Mouse (Mus musculus) olfactory bulb, adult 2 months (tissue): ENCODE measurements around the gene Atp4b. TPM values are rescaled to one million over a fixed set of nuclear protein-coding genes. Genes with fewer than 3 reads are reported as not detected.

Experiments
- H3K27ac ChIP-seq: fragments of 200-500 bp; 2 replicates; pipeline ENCODE4 v1.5.1; 2012; ENCODE audit warnings: low read depth, low read length; ENCODE audit not compliant: insufficient read depth
- H3K4me1 ChIP-seq: fragments of 200-500 bp; 2 replicates; pipeline ENCODE4 v1.6.1; 2012; ENCODE audit warnings: low read length; ENCODE audit not compliant: control insufficient read depth, insufficient read depth
- H3K4me3 ChIP-seq: fragments of 200-500 bp; 2 replicates; pipeline ENCODE4 v1.5.1; 2012; ENCODE audit warnings: mild to moderate bottlenecking, low read depth, low read length, moderate library complexity; ENCODE audit not compliant: insufficient read depth
- CTCF ChIP-seq: fragments of 200-500 bp; IDR thresholded peaks from 2 replicates; pipeline ENCODE4 v1.5.1; 2012; ENCODE audit warnings: low read depth, mild to moderate bottlenecking, low read length, moderate library complexity; ENCODE audit not compliant: insufficient read depth
- POLR2A ChIP-seq: fragments of 200-500 bp; IDR thresholded peaks from 2 replicates; pipeline ENCODE4 v1.6.1; 2012; ENCODE audit warnings: mild to moderate bottlenecking, low read depth, low read length, moderate library complexity; ENCODE audit not compliant: insufficient read depth
- WGBS: fragments of 180-500 bp; shearing (Covaris S2); methylation state at CpG from one replicate; pipeline ENCODE4 v1.1.7; 2018; 5-methylcytosine and 5-hydroxymethylcytosine counted together
- polyA plus RNA-seq: library from polyadenylated mRNA; stranded (reverse); fragments of >200 nt; gene quantifications from 2 replicates; pipeline ENCODE4 v1.2.4, GENCODE M21; 2012; ENCODE audit warnings: low replicate concordance; ENCODE audit not compliant: missing spikeins, insufficient read depth, insufficient read length

The Atp4b gene
- polyA plus RNA-seq, 1 experiment: not detected

DNA sequence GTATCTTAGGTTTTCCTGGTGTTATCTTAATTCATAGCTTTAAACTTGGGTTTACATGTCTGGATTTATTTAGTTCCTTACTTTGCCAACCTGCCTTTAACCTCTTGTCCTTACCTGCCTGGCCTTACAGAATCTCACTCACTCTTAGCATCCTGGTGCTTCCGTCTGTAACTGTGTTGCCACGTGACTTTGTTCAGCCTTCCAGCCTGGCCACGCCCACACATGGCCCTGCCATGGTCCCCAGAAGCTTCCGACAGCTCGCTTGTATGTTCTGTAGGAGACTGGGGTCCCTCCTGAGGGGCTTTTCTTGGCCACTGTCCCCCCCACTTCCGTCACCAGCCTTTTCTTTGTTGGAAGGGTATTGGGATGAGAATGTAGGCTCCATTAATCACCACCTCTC lies 40.4 kb downstream of the Atp4b start:
- no peak overlapping the region for H3K27ac ChIP-seq
- H3K4me1 ChIP-seq: peaks cover 29% of the 10 kb centered on the region
- no peak for TF ChIP-seq POLR2A
- no peak for TF ChIP-seq CTCF
- 79% methylated on average over 6 of the region's 6 CpGs for WGBS
- no peak overlapping the region for H3K4me3 ChIP-seq

DNA sequence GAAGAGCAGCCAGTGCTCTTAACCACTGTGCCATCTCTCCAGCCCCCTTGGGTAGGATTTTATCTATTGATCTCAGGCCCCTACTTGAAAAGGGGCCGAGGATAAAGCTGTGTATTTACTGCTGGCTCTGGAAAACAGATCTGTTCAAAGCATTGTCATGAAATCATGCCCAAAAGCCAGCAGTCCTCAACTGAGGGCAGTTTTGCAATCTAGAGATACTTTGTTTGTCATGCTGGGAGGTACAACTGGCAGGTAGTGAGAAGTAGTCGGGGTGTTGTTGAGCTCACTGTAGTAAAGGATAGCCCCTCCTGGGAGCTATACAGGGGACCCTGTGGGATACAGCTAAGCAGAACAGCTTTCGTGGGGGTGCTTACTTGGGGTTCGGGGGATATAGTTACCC lies 42.7 kb downstream of the Atp4b start:
- H3K4me1 ChIP-seq: peaks cover 35% of the 10 kb centered on the region
- H3K27ac ChIP-seq: no peak overlapping the region
- TF ChIP-seq POLR2A (no peak), CTCF (no peak)
- H3K4me3 ChIP-seq: no peak overlapping the region
- 85% methylated on average over 4 of the region's 4 CpGs for WGBS

DNA sequence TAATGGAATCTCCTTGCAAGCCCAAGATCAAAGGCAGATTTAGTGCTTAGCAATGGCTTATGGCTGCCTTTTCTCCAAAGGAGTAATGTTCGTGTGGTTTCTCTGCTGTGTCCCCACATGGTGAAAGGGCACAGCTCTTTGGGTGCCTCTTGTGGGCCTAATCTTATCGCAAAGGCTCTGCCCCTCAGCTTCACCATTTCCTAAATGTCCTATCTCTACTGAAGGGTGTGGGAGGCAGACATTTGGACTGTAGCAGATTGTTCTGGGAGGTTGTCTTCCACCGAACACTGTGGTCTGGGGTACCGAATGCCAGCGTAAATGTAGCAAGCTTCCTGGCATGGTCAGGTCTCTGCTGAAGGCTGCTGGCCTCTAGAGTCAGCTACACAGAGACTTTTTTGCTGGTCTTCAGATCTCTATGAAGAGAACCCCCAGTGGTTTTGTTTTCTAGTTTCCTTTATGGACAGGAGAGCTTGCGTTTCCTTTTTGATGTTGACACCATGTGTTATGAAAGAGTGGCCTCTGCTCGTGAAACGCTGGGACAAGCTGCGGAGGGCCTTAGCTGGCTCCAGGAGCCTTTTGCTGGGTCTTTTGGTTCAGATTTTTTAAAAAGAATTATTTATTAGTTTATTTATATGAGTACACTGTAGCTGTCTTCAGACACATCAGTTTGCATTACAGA lies 43.3 kb downstream of the Atp4b start:
- no peak overlapping the region for H3K4me3 ChIP-seq
- TF ChIP-seq POLR2A (no peak), CTCF (no peak)
- WGBS: 74% methylated on average over 9 of the region's 9 CpGs
- H3K4me1 ChIP-seq: peaks cover 35% of the 10 kb centered on the region
- H3K27ac ChIP-seq: no peak overlapping the region

DNA sequence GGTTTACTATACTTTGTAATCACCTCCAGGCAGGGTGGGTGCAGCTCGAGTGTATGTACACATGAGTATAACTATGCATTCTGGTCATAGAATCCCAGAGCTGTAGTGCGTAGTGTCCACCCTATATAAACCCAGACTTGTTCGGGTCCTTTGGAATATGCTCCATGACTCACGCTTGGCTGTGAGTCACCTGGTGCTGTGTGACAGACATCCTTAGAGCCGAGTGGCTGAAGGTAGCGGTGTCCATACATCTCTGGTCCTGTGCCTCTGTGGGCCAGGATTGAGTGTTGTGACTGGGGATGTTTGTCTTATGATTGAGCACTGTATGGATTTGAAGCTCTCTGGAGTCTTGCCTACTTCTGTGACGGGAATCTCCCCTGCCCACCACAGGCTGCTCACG lies 44.0 kb downstream of the Atp4b start:
- Histone ChIP-seq H3K4me1 (peaks cover 35% of the 10 kb centered on the region), H3K27ac (no peak overlapping the region), H3K4me3 (no peak overlapping the region)
- 76% methylated on average over 8 of the region's 8 CpGs for WGBS
- TF ChIP-seq CTCF: no peak
- no peak for TF ChIP-seq POLR2A

DNA sequence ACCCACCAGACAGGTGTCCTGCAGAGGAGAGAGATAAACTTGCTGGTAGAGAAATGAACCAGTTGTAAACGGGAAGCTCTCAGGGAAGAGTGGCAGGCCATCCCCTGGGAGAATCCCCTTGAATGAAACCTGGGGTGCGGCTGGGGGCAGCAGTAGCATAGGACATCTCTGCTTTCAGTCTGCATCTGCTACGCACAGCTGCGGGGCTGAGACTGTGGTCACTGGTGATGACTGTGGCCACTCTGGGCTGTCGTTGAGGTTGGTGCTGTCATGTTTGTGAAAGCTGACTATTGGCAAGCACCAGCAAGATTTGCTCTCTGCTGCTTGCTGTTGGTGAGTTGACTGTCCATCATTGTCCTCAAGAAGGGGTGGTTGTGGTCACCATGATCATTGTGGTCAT lies 45.0 kb downstream of the Atp4b start:
- 84% methylated on average over 5 of the region's 5 CpGs for WGBS
- no peak for TF ChIP-seq CTCF
- no peak for TF ChIP-seq POLR2A
- Histone ChIP-seq H3K27ac (no peak overlapping the region), H3K4me1 (peaks cover 35% of the 10 kb centered on the region), H3K4me3 (no peak overlapping the region)

DNA sequence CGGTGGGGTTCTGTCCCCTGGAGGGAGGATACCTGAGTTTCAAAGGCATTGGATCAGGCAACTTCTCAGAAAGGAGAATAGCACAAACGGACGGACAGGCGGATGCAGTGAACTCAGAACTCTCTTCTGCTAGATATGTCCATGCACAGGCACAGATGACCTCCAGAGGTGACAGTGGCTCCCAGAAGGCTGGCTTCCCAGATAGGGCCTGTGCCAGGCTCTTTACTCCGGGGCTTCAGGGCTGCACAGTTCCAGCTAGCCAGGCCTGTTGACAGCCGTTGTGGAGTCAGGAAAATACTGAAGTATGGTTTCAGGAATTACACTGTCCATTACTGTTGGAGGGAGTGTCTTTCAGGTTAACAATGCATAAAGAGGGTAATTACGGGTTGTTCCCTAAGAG lies 46.6 kb downstream of the Atp4b start:
- WGBS: 89% methylated on average over 7 of the region's 7 CpGs
- Histone ChIP-seq H3K27ac (no peak overlapping the region), H3K4me3 (no peak overlapping the region), H3K4me1 (peaks cover 25% of the 10 kb centered on the region)
- TF ChIP-seq POLR2A (no peak), CTCF (no peak)

DNA sequence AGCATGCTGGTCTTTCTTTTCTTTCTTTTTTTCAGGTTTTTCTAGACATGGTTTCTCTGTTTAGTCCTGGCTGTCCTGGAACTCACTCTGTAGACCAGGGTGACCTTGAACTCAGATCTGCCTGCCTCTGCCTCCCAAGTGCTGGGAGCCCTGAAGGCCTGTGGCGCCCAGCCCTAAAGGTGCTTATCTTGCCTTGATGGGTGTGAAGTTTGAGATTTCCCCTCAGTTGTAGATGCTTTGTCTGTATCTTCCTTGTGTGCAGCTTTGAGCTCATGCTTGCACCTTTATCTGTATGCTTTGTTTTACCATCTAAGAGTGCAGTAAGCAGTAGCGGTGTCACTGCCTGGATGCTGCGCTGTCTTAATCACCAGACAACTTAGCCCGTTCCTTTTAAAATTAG lies 53.5 kb downstream of the Atp4b start:
- no peak overlapping the region for H3K4me3 ChIP-seq
- no peak overlapping the region for H3K27ac ChIP-seq
- no peak for TF ChIP-seq POLR2A
- no peak for TF ChIP-seq CTCF
- H3K4me1 ChIP-seq: peaks cover 14% of the 10 kb centered on the region
- WGBS: 82% methylated on average over 4 of the region's 4 CpGs

DNA sequence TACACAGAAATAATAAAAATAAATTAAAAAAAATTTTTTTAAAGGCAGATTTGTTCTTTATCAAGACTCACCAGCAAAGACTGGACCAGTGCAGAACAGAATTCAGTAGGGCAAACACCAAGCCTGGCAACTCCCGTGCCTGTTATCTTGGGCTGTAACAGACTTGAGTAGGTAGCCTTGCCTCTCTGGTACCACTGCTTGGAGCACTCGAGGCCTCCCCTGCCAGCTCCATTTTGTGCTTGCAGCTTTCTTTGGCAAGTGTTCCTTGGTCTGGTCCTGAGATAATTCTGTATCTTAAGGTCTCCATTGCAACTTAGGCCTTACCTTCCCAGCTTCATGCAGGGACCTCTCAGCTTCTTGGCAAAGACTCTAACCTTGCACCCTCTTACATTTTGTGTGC lies 54.3 kb downstream of the Atp4b start:
- Histone ChIP-seq H3K4me3 (no peak overlapping the region), H3K4me1 (peaks cover 14% of the 10 kb centered on the region), H3K27ac (no peak overlapping the region)
- 68% methylated on average over 2 of the region's 2 CpGs for WGBS
- TF ChIP-seq CTCF: no peak
- TF ChIP-seq POLR2A: no peak

DNA sequence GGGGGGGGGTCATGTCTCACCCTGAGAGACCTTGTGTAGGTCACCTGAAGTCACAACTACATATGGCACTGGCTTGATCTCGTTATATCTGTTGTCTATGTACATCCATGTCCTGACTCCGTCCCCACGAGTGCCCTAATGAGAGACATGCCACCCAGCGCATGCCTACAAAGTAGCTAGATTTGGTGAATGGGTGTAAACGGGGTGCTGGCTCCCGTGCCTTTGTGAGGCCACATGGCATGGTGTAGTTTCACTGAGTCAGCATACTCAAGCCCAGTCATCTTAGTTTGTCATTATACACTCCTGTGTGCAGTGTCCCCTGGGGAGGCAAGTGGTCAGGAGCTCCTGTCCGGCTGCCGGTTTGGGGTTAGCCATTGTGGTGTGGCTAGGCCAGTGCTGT lies 56.0 kb downstream of the Atp4b start:
- WGBS: 72% methylated on average over 8 of the region's 8 CpGs
- Histone ChIP-seq H3K4me1 (peaks cover 14% of the 10 kb centered on the region), H3K27ac (no peak overlapping the region), H3K4me3 (no peak overlapping the region)
- TF ChIP-seq POLR2A (no peak), CTCF (no peak)

DNA sequence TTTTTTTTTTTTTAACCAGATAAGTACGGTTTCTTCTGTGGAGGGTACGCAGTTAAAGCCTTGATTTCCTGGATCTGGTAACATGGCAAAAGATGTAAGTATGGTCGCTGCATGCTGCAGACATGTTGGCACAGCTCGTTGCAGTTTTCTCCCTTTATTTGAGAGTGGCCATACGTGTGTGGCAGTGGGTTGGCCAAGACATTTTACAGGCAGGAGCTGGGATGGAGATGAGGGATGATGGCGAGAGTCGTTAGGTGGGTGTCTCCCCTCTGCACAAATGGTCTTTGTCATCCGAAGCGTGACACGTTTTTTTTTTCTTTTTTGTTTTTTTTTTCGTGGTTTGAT lies 57.0 kb downstream of the Atp4b start:
- Histone ChIP-seq H3K4me3 (peak overlapping the region; percentile 22), H3K4me1 (peaks cover 14% of the 10 kb centered on the region), H3K27ac (no peak overlapping the region)
- 10% methylated on average over 11 of the region's 11 CpGs for WGBS
- TF ChIP-seq POLR2A (no peak), CTCF (no peak)
